Mouse (Mus musculus) urinary bladder, adult 18-20 months (tissue): Measurements from ENCODE around the gene Orc1.
A peak's percentile ranks its signal among the peaks of the same experiment; 100 is the strongest.

Source experiments
- DNase-seq, 2 experiments: peaks; one replicate each; pipeline ENCODE4 v3.0.0; 2022; ENCODE audit warnings: low spot score in 2 of 2, mixed read lengths in 2 of 2

The Orc1 gene

DNA sequence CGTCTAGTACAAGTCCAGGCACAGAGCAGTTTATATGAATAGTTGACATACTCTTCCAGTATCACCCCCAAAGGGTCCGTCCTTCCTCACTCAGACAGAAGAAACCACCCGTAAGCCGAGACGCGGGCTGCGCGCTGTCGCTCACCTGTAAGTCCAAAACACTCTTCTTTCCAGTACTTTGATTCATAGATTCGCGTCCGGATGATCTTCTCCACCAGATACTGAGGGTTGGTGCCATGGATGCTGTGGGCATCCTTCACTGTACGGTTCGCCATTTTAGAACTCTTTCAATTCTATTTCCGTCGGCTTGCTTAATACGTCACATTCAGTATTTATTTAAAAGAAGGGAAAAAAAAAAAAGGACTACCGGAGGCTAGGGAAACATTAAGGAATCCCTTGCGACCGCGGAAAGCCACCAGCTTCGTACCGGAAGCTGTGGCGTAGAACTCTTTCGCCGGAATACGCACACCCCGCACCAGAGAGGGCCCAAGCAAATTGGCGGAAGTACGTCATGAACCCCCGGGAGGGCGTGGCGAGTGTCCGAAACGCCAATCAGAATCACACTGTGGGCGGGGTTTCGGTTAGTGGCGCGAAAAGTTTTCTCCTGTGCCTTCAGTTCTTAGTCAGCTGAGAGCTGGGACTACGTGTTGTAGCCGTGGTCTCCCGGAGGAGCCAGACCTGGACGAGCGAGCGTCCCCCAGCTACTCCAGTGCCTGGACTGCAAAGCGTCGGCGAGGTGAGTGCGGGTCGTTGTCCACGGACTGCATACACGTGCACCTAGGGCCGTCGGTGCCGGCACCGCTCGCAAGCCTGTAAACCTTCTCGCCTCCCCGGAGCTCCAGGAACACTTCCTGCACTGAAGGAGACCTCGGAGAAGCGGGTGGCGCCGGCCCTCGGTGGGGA, at the start of gene Orc1, which contains the start of gene Prpf38a:
TSS of gene Orc1 (plus strand) at position 584 of the 903 bp plus-strand sequence.
TSS of gene Prpf38a (minus strand) at position 497 of the 903 bp plus-strand sequence.
- peak; percentile 95 to 98 for DNase-seq

- no peak for DNase-seq
These were observed 39.5 kb upstream of the Orc1 start for GRCm38 (mm10) chr4:108539701-108540100.

GRCm38 (mm10) chr4:108565026-108565425, 14.2 kb upstream of the Orc1 start:
- no peak for DNase-seq

GRCm38 (mm10) chr4:108572644-108573043, 6.6 kb upstream of the Orc1 start:
- no peak for DNase-seq

DNA sequence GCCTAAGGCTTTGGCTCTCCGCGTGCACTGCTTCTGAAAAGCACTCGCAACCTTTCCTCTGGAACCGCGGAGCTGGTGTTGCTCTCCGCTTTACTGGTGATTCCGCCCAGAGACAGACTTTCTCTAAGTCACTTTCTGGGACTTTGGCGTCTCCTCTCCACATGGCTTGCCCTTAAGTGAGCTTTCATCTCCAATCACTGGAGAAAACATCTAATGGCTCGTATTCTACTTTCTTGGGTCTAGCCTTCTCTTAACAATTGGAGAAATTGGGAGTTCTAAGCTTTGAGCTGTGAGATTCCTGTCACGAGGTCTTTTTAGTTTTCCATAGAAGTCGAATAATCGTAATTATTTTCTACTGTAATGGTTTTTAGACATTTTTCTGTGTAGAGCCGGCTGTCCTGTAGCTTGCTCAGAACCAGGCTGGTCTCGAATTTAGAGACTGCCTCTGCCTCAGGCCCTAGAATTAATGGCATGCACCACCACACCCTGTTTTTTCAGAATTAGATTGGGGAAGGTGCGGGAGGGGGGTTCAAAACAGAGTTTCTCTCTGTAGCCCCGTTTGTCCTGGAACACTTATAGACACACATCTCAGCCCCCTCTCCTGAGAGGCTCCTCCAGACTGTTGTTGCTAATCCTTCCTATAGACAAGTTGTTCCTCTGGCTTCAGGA, 654 bp downstream of the Orc1 start:
- no peak for DNase-seq

DNA sequence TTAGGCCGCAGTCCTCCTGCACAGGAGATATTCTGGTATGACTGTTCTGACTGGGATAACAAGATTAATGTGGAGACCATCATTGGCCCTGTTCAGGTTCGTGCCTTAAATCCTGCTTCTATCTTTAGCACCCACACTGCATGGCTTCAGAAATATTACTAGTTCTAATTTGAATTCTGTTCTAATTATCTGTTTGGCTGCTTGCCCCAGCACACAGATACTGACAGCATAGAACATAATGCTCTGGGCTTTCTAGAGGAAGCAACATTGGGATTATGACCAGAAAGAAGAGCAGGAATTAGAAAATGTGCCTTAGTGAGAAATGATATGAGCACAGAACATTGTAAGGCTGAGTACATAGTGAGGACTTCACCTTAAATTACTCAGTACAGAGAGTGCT, 14.2 kb downstream of the Orc1 start:
- DNase-seq = no peak

- no peak for DNase-seq
These were observed 16.6 kb downstream of the Orc1 start for GRCm38 (mm10) chr4:108595785-108596184.

DNA sequence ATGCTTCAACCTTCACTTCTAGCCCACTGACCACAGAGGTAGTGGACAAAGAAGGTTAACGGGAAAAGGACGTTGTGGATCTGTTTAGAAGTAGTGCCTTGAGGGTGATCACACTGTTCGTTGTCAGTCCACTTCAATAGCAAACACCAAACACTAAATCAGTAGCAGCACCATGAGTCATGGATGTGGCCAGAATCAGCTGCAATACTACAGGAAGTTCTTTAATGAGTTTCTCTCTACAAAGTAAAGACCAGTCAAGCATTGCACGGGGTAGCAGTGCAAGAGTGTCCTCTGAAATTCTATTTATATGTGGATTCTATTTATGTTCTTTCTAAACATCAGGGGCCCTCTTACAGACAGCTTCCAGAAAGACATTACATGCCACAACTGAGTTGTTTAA, 19.1 kb downstream of the Orc1 start:
- no peak for DNase-seq

- no peak for DNase-seq
These were observed 22.6 kb downstream of the Orc1 start for GRCm38 (mm10) chr4:108601870-108602269.

DNA sequence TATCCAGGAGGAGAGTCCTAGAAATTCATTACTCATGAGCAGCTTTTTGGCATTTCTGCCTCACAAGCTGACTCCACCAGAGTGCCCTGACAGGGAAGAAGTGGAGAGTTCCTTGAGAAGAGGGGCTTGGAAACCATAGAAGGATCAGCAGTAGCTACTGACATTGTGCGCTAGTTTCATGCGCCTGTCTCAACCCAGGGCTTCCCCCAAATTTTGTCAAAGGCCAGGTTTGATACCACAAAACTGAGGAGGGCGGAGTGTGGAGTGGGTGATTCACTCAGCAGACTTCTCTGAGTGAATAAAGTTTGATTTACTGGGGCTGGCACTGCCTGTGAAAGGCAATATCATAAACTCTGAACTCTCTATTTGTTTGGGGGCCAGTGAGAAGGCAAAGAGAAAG, 29.4 kb downstream of the Orc1 start:
- DNase-seq = no peak

DNA sequence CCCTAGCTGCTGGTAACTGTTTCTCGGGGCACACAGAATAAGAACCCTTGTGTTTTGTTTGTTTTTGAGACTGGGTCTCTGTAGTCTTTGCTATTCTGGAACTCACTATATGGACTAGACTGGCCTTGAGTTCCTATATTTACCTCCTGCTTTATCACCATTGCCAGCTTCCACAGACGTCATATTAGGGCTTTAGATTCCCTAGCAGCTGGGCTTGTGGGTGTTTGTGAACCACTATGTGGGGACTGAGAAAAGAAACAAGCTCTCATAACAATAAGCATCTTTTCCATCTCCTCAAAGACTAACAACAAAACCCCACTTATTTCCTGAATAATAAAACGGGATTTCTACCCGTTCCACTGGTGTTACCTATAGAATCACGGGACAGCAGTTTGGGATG, 31.7 kb downstream of the Orc1 start:
- DNase-seq = no peak

- no peak for DNase-seq
These were observed 39.4 kb downstream of the Orc1 start for GRCm38 (mm10) chr4:108618586-108618985.

DNA sequence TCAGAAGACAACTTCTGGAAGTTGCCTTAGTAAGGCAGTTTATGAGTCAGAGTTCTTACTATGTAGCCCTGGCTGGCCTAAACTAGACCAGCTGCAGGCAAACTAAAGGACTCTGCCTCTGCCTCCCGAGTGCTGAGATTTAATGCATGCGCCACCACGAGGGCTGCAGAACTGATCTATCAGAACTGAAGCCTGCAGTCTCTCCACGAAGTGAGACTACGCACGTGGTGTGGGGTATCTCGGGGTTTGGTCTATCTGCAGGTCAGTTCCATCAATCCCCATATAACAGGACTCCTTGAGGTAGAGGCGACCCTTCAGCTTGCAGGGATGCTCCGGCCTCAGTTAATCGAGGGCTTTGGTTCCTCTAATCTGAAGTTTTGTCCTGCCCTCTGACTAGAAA, 39.9 kb downstream of the Orc1 start:
- DNase-seq = no peak

- DNase-seq = peak; percentile 77 to 89
These were observed 40.5 kb downstream of the Orc1 start, which contains the start of gene Cc2d1b for GRCm38 (mm10) chr4:108619587-108620341. Gene Cc2d1b, plus strand, starts transcription at chr4:108619940.

DNA sequence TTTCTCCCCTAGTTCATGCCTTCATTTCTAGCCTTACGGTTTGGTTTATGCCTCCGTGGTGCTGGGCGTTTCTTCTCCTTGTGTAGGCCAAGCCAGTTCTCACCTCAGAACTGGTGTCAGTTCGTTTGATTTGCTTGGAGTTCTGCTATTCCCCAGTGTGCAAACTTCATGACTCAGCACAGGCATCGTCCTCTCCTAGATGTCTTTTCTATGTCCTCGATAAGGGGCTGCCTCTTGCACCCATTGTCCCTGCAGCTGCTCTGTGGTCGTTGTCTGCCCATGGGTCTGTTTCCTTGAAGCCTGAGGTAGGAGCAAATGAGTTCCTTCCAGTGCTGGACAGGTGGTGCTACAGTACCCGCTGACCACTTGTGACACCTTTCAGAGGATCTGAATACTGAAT, 41.3 kb downstream of the Orc1 start:
- DNase-seq = no peak

DNA sequence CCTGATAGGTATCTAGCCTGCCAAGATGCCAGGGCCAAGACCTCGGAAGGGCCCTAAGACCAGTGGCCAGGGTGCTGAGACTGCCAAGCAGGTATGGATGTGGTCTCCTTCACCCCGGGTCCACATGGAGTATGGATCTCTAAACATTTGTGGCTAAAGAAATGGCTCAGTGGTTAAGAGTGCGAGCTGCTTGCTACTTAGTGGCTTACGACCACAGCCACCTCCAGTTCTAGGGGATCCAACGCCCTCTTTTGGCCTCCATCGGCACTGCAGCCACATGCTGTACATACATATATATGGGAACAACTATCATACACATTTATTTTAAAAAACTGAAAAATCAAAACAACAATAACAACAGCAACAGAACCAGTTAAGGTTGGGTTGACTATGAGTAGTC, 42.3 kb downstream of the Orc1 start:
- DNase-seq = no peak

GRCm38 (mm10) chr4:108627066-108627465, 47.8 kb downstream of the Orc1 start:
- DNase-seq = no peak

- DNase-seq = no peak
These were observed 50.2 kb downstream of the Orc1 start for GRCm38 (mm10) chr4:108629363-108629880.

- no peak for DNase-seq
These were observed 50.9 kb downstream of the Orc1 start for GRCm38 (mm10) chr4:108630096-108630495.

DNA sequence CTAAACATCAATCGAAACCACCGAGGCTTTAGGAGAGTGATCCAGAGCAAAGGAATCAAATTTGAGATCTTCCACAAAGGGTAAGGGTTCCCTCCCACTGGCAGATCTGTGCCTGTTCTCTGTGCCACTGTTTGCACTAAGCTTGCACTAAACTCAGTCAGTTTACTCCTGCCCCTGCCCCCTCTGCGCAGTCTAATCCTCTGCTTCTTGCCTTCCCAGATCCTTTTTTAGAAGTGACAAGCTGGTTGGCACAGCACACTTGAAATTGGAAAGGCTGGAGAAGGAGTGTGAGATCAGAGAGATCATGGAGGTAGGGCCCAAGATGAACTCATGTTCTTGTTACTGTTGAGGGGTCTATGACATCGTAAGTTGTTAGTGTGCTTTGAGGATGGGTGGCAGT, 52.4 kb downstream of the Orc1 start:
- DNase-seq = no peak

DNA sequence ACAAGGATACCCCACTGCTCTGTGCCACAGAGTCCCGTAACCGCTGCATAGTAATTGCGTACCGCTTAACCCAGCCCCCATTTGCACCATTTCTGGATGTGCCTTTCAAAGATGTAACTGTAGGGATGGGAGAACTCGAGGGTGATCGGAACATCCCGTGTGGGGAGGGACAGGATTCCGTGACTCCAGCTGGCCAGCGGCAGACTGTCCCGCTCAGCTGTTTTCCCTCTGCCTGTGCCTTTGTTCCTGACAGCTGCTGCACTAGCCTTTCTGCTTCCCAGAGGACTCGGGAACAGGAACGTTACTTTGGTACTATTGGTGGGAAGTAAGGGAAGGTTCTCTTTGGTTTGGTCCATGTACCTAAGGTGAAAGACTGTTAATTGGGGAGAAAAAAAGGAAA, 54.5 kb downstream of the Orc1 start:
- DNase-seq = no peak

GRCm38 (mm10) chr4:108634696-108635095, 55.5 kb downstream of the Orc1 start:
- no peak for DNase-seq
